Mouse (Mus musculus): ENCODE measurements around the gene Nt5c. TPM values are rescaled to one million over a fixed set of nuclear protein-coding genes. Genes with fewer than 3 reads are reported as not detected.

The Nt5c gene
- polyA plus RNA-seq, 1 experiment from 2014 or later = 95.0 TPM

Small RNA genes within 50 kb of the gene (microRNA-seq; reads per million reads assigned to microRNA genes)
- not detected for gene Mir3968

Other genes with a start within 250 kb of the Nt5c start
- gene Grin2c, start 224.6 kb downstream of the Nt5c start, polyA plus RNA-seq (2016; fragmentation: Nextera tagmentation; extraction: Ambion mirVana) = 0.23 and 0.65 TPM in 2 replicates
- 14.3 and 16.5 TPM in 2 replicates for gene Fdxr, start 214.8 kb downstream of the Nt5c start, polyA plus RNA-seq (2016; fragmentation: Nextera tagmentation; extraction: Ambion mirVana)
- 0.64 and 1.3 TPM in 2 replicates for gene Fads6, start 194.2 kb downstream of the Nt5c start, polyA plus RNA-seq (2016; fragmentation: Nextera tagmentation; extraction: Ambion mirVana)
- not detected in 2 replicates for gene Otop2, start 184.7 kb downstream of the Nt5c start, polyA plus RNA-seq (2016; fragmentation: Nextera tagmentation; extraction: Ambion mirVana)
- 0.26 and 0.34 TPM in 2 replicates for gene Ush1g, start 169.8 kb downstream of the Nt5c start, polyA plus RNA-seq (2016; fragmentation: Nextera tagmentation; extraction: Ambion mirVana)
- gene Otop3, start 157.1 kb downstream of the Nt5c start, polyA plus RNA-seq (2016; fragmentation: Nextera tagmentation; extraction: Ambion mirVana) = 0.05 TPM in 1 of 2 replicates, not detected in the other
- 5.5 and 8.6 TPM in 2 replicates for gene Hid1, start 124.1 kb downstream of the Nt5c start, polyA plus RNA-seq (2016; fragmentation: Nextera tagmentation; extraction: Ambion mirVana)
- 8.2 and 11.3 TPM in 2 replicates for gene Cdr2l, start 109.9 kb downstream of the Nt5c start, polyA plus RNA-seq (2016; fragmentation: Nextera tagmentation; extraction: Ambion mirVana)
- 184 and 202 TPM in 2 replicates for gene Mrpl58, start 88.1 kb downstream of the Nt5c start, polyA plus RNA-seq (2016; fragmentation: Nextera tagmentation; extraction: Ambion mirVana)
- 1,131 and 1,417 TPM in 2 replicates for gene Atp5h, start 71.9 kb downstream of the Nt5c start, polyA plus RNA-seq (2016; fragmentation: Nextera tagmentation; extraction: Ambion mirVana)
- gene Kctd2, start 71.7 kb downstream of the Nt5c start, polyA plus RNA-seq (2016; fragmentation: Nextera tagmentation; extraction: Ambion mirVana) = 12.3 and 13.3 TPM in 2 replicates
- 0.19 and 0.23 TPM in 2 replicates for gene Trim80, start 51.3 kb downstream of the Nt5c start, polyA plus RNA-seq (2016; fragmentation: Nextera tagmentation; extraction: Ambion mirVana)
- gene Slc16a5, start 29.4 kb downstream of the Nt5c start, polyA plus RNA-seq (2016; fragmentation: Nextera tagmentation; extraction: Ambion mirVana) = 0.33 and 0.36 TPM in 2 replicates
- gene Armc7, start 16.2 kb downstream of the Nt5c start, polyA plus RNA-seq (2016; fragmentation: Nextera tagmentation; extraction: Ambion mirVana) = 5.4 and 7.6 TPM in 2 replicates
- 451 and 471 TPM in 2 replicates for gene Jpt1, start 22.5 kb upstream of the Nt5c start, polyA plus RNA-seq (2016; fragmentation: Nextera tagmentation; extraction: Ambion mirVana)
- gene Sumo2, start 44.4 kb upstream of the Nt5c start, polyA plus RNA-seq (2016; fragmentation: Nextera tagmentation; extraction: Ambion mirVana) = 713 and 931 TPM in 2 replicates
- 179 and 208 TPM in 2 replicates for gene Nup85, start 72.6 kb upstream of the Nt5c start, polyA plus RNA-seq (2016; fragmentation: Nextera tagmentation; extraction: Ambion mirVana)
- gene Mrps7, start 112.1 kb upstream of the Nt5c start, polyA plus RNA-seq (2016; fragmentation: Nextera tagmentation; extraction: Ambion mirVana) = 105 and 108 TPM in 2 replicates
- 25.4 and 25.7 TPM in 2 replicates for gene Gga3, start 112.2 kb upstream of the Nt5c start, polyA plus RNA-seq (2016; fragmentation: Nextera tagmentation; extraction: Ambion mirVana)
- gene Mif4gd, start 121.1 kb upstream of the Nt5c start, polyA plus RNA-seq (2016; fragmentation: Nextera tagmentation; extraction: Ambion mirVana) = 19.6 and 22.7 TPM in 2 replicates
- gene Slc25a19, start 136.4 kb upstream of the Nt5c start, polyA plus RNA-seq (2016; fragmentation: Nextera tagmentation; extraction: Ambion mirVana) = 33.5 and 45.5 TPM in 2 replicates
- 78.4 and 107 TPM in 2 replicates for gene Grb2, start 216.7 kb upstream of the Nt5c start, polyA plus RNA-seq (2016; fragmentation: Nextera tagmentation; extraction: Ambion mirVana)

Data from heart, embryonic 10.5 days (tissue).